20 mouse cellular contexts compared by ENCODE assay signal in genomic region chr10:117918616-117919015, GRCm38 (mm10).
DNase-seq lines count a peak whose midpoint lies in the region; ATAC-seq and TF ChIP-seq lines count a peak whose summit lies in the region.
"Had no signal": no experiment of that assay in that cellular context is flagged by ENCODE, and none has a peak within 500 bp of the region (broad histone marks: within the 10 kb centered on the region; RNA-seq: fewer than 3 reads in every experiment).

No protein-coding gene starts in this region.

- DNase-seq in spleen, adult 2 months (ENCODE audit: low read depth in 1 of 2, low spot score in 2 of 2): no peak
- DNase-seq in spleen, postnatal 4 days (ENCODE audit: low spot score in 2 of 2): no peak
- DNase-seq in liver, embryonic 13.5 days: no peak
- DNase-seq in thymus, postnatal 0 days (ENCODE audit: low spot score): peak; percentile 90
- no peak for DNase-seq in urinary bladder, postnatal 36 days (ENCODE audit: low spot score in 2 of 2)
- no peak for DNase-seq in adrenal gland, postnatal 36 days
- no peak for DNase-seq in right cerebral cortex, postnatal 14 days
- DNase-seq: B cell, adult 2 months; cerebellum, adult 11-12 months; layer of hippocampus, postnatal 36 days; left cerebral cortex, postnatal 4 days had no signal

- peak overlapping the region; percentile 73 for H3K27ac ChIP-seq in spleen, adult 2 months (ENCODE audit: insufficient read depth, low read length)
- peak overlapping the region; percentile 15 for H3K27ac ChIP-seq in liver, embryonic 13.5 days
- H3K27ac ChIP-seq: forebrain, embryonic 15.5 days; kidney, embryonic 15.5 days; liver, embryonic 14.5 days; neural tube, embryonic 12.5 days had no signal

- no peak for TF ChIP-seq POLR2A in spleen, adult 2 months (IDR thresholded peaks at IDR 0.05; ENCODE audit: low read depth, low read length)

- H3K4me3 ChIP-seq in spleen, adult 2 months (ENCODE audit: extremely low read depth, insufficient read depth, insufficient read length): no peak overlapping the region
- H3K4me3 ChIP-seq in liver, embryonic 13.5 days (replicated peaks): no peak overlapping the region
- H3K4me3 ChIP-seq: erythroblast, embryonic 14.5 days; forebrain, embryonic 15.5 days; kidney, embryonic 15.5 days; neural tube, embryonic 12.5 days had no signal

- no peak overlapping the region for H3K9ac ChIP-seq in liver, embryonic 13.5 days
- H3K9ac ChIP-seq: forebrain, embryonic 15.5 days; kidney, embryonic 15.5 days; liver, embryonic 14.5 days; neural tube, embryonic 12.5 days had no signal

- 66% methylated on average over 8 of the region's 8 CpGs for WGBS in spleen, adult 2 months
- 56% methylated on average over 8 of the region's 8 CpGs for WGBS in liver, embryonic 13.5 days (ENCODE audit: insufficient replicate concordance)

- H3K36me3 ChIP-seq in spleen, adult 2 months (ENCODE audit: control insufficient read depth, insufficient read depth, low read length): no peaks in the 10 kb centered on the region
- no peaks in the 10 kb centered on the region for H3K36me3 ChIP-seq in liver, embryonic 13.5 days
- H3K36me3 ChIP-seq: forebrain, embryonic 15.5 days; G1E; kidney, embryonic 15.5 days; neural tube, embryonic 12.5 days had no signal

- H3K27me3 ChIP-seq in spleen, adult 2 months (ENCODE audit: control insufficient read depth, insufficient read depth, low read length): no peaks in the 10 kb centered on the region
- no peaks in the 10 kb centered on the region for H3K27me3 ChIP-seq in liver, embryonic 13.5 days
- H3K27me3 ChIP-seq: forebrain, embryonic 15.5 days; kidney, embryonic 15.5 days; neural tube, embryonic 12.5 days had no signal

- H3K9me3 ChIP-seq in liver, embryonic 13.5 days (replicated peaks): no peaks in the 10 kb centered on the region
- H3K9me3 ChIP-seq: forebrain, embryonic 15.5 days; G1E; kidney, embryonic 15.5 days; neural tube, embryonic 12.5 days had no signal

- TF ChIP-seq CTCF in spleen, adult 2 months (IDR thresholded peaks at IDR 0.05; ENCODE audit: extremely low read depth, insufficient read depth, insufficient read length, insufficient replicate concordance): no peak

- ATAC-seq in liver, embryonic 13.5 days (ENCODE audit: low read depth): no peak
- ATAC-seq: forebrain, embryonic 15.5 days; lung, postnatal 0 days; midbrain, embryonic 16.5 days had no signal

- H3K4me1 ChIP-seq in spleen, adult 2 months (ENCODE audit: control insufficient read depth, insufficient read depth, insufficient read length): peaks cover 9% of the 10 kb centered on the region; the same call in 1 of the 2 replicates
- peaks cover 53% of the 10 kb centered on the region for H3K4me1 ChIP-seq in liver, embryonic 13.5 days (replicated peaks)
- H3K4me1 ChIP-seq: forebrain, embryonic 15.5 days; kidney, embryonic 15.5 days; neural tube, embryonic 12.5 days had no signal

- H3K4me2 ChIP-seq in liver, embryonic 13.5 days: no peak overlapping the region
- H3K4me2 ChIP-seq: forebrain, embryonic 15.5 days; heart, embryonic 11.5 days; kidney, embryonic 15.5 days; neural tube, embryonic 12.5 days had no signal
